Mouse (Mus musculus) bone marrow, adult 2 months (tissue): ENCODE measurements around the gene Shld1. TPM values are rescaled to one million over a fixed set of nuclear protein-coding genes. Genes with fewer than 3 reads are reported as not detected.

Experiments used
- H3K27ac ChIP-seq: fragments of 200-500 bp; 2 replicates; pipeline ENCODE4 v1.5.1; 2012; ENCODE audit warnings: low read depth, mild to moderate bottlenecking, control low read depth, inconsistent platforms, low read length; ENCODE audit not compliant: control insufficient read depth, poor library complexity, insufficient read depth
- H3K4me1 ChIP-seq: fragments of 200-500 bp; 2 replicates; pipeline ENCODE4 v1.6.1; 2011; ENCODE audit warnings: low read length; ENCODE audit not compliant: control insufficient read depth, insufficient read depth
- H3K4me3 ChIP-seq: fragments of 200-500 bp; replicated peaks from 2 replicates; pipeline ENCODE3; 2011; ENCODE audit warnings: mild to moderate bottlenecking, low read depth, low read length, control low read depth; ENCODE audit not compliant: control insufficient read depth
- CTCF ChIP-seq: fragments of 200-500 bp; IDR thresholded peaks from 2 replicates; pipeline ENCODE4 v1.5.1; 2011; ENCODE audit warnings: low read length, control low read depth; ENCODE audit not compliant: control insufficient read depth, insufficient read depth
- POLR2A ChIP-seq: fragments of 200-500 bp; IDR thresholded peaks from 2 replicates; pipeline ENCODE4 v1.6.1; 2011; ENCODE audit warnings: low read depth, mild to moderate bottlenecking, control low read depth, low read length, borderline replicate concordance; ENCODE audit not compliant: control insufficient read depth
- WGBS: fragments of 180-500 bp; shearing (Covaris S2); methylation state at CpG from one replicate; pipeline ENCODE4 v1.1.7; 2018; 5-methylcytosine and 5-hydroxymethylcytosine counted together
- polyA plus RNA-seq: library from polyadenylated mRNA; stranded (reverse); fragments of >200 nt; gene quantifications from 2 replicates; pipeline ENCODE4 v1.2.4, GENCODE M21; 2011; ENCODE audit warnings: low replicate concordance; ENCODE audit not compliant: missing spikeins, insufficient read depth, insufficient read length

The Shld1 gene
- polyA plus RNA-seq, 1 experiment = 13.6 TPM

GRCm38 (mm10) chr2:132676111-132676510, 10.6 kb upstream of the Shld1 start:
- H3K27ac ChIP-seq = no peak overlapping the region
- TF ChIP-seq CTCF = no peak
- TF ChIP-seq POLR2A = no peak
- H3K4me3 ChIP-seq = no peak overlapping the region
- H3K4me1 ChIP-seq = peaks cover 2% of the 10 kb centered on the region
- 89% methylated on average over 4 of the region's 4 CpGs for WGBS

- TF ChIP-seq POLR2A (no peak), CTCF (no peak)
- Histone ChIP-seq H3K4me3 (no peak overlapping the region), H3K4me1 (peaks cover 4% of the 10 kb centered on the region; the same call in 1 of the 2 replicates), H3K27ac (no peak overlapping the region)
Observed at GRCm38 (mm10) chr2:132685001-132685400, 1.7 kb upstream of the Shld1 start.

- no peak overlapping the region for H3K4me3 ChIP-seq
- peaks cover 7% of the 10 kb centered on the region; the same call in 1 of the 2 replicates for H3K4me1 ChIP-seq
- TF ChIP-seq POLR2A (no peak), CTCF (no peak)
- 57% methylated on average over 7 of the region's 7 CpGs for WGBS
- peak overlapping the region; percentile 68 for H3K27ac ChIP-seq
Observed at GRCm38 (mm10) chr2:132688611-132689021, 1.9 kb downstream of the Shld1 start.

GRCm38 (mm10) chr2:132689188-132689568, 2.4 kb downstream of the Shld1 start:
- H3K4me1 ChIP-seq = peaks cover 7% of the 10 kb centered on the region; the same call in 1 of the 2 replicates
- 27% methylated on average over 4 of the region's 4 CpGs for WGBS

GRCm38 (mm10) chr2:132689569-132690231, 3.0 kb downstream of the Shld1 start:
- Histone ChIP-seq H3K4me3 (no peak overlapping the region), H3K4me1 (peaks cover 7% of the 10 kb centered on the region; the same call in 1 of the 2 replicates), H3K27ac (peak overlapping the region; percentile 68)
- TF ChIP-seq POLR2A = no peak
- no peak for TF ChIP-seq CTCF
- WGBS = 47% methylated on average over 15 of the region's 15 CpGs

More at GRCm38 (mm10) chr2:132689188-132689568, 2.4 kb downstream of the Shld1 start:
- TF ChIP-seq POLR2A (no peak), CTCF (no peak)
- Histone ChIP-seq H3K27ac (peak overlapping the region; percentile 68), H3K4me3 (no peak overlapping the region)

- WGBS = 82% methylated on average over 7 of the region's 7 CpGs
- peak overlapping the region; percentile 70 for H3K27ac ChIP-seq
Observed at GRCm38 (mm10) chr2:132691731-132692130, 5.0 kb downstream of the Shld1 start.

GRCm38 (mm10) chr2:132692320-132692719, 5.6 kb downstream of the Shld1 start:
- Histone ChIP-seq H3K27ac (peak overlapping the region; percentile 11; the same call in 1 of the 2 replicates), H3K4me1 (peaks cover 10% of the 10 kb centered on the region; the same call in 1 of the 2 replicates), H3K4me3 (peak overlapping the region; percentile 17)
- WGBS = 31% methylated on average over 1 of the region's 1 CpGs
- TF ChIP-seq POLR2A = no peak
- no peak for TF ChIP-seq CTCF

More at GRCm38 (mm10) chr2:132691731-132692130, 5.0 kb downstream of the Shld1 start:
- Histone ChIP-seq H3K4me1 (peaks cover 10% of the 10 kb centered on the region; the same call in 1 of the 2 replicates), H3K4me3 (no peak overlapping the region)
- TF ChIP-seq CTCF (no peak), POLR2A (no peak)

GRCm38 (mm10) chr2:132693980-132694379, 7.2 kb downstream of the Shld1 start:
- 83% methylated on average over 3 of the region's 3 CpGs for WGBS
- TF ChIP-seq POLR2A = no peak
- no peak for TF ChIP-seq CTCF
- H3K4me3 ChIP-seq = no peak overlapping the region
- peaks cover 11% of the 10 kb centered on the region; the same call in 1 of the 2 replicates for H3K4me1 ChIP-seq
- no peak overlapping the region for H3K27ac ChIP-seq
